Mouse (Mus musculus): ENCODE data around the gene Pkig. TPM values are rescaled to one million over a fixed set of nuclear protein-coding genes. Genes with fewer than 3 reads are reported as not detected.

The Pkig gene
- polyA plus RNA-seq, 1 experiment from 2014 or later: 145 TPM

DNA sequence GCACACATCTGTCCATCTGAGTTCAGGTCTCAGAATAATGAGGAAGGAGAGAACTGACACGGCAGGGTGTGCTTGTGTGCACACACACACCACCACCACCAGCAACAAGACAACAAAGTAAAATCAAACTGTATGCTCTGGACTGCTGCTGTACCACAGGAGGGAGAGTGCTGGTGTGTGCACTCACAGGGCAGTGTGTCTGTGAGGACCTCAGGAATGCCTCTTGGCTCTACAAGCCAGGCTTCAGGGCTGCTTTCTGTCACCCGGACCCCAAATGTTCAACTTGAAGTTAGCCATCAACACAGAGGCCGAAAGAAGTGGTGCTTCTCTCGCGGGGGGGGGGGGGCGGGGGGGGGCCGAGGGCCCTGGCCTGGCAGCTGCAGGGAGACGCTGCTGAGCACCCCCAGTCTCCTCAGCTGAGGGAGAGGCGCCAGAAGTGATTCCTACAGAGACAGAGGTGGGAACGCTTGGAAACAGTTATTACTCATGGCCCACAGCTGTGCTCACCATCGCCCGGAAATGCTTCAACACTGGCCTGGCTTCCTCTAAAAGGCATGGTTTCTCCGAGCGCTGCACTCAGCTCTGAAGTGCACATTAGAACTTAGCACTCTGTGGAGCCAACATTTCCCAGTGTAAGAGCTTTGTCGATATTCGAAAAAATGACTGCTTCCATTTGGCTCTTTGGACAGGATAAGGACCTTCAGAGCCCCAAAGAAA is 39.7 kb downstream of the Pkig start:
- no peaks in the 10 kb centered on the region for H3K9me3 ChIP-seq (ENCODE audit: low read depth, low read length)
- no peak for TF ChIP-seq CTCF (IDR thresholded peaks at IDR 0.05; ENCODE audit: low read depth)
- H3K27ac ChIP-seq (ENCODE audit: low read depth): peak overlapping the region; percentile 3; the same call in 1 of the 2 replicates
- no peak overlapping the region for H3K9ac ChIP-seq
- H3K36me3 ChIP-seq (ENCODE audit: insufficient read depth): no peaks in the 10 kb centered on the region
- H3K4me1 ChIP-seq (ENCODE audit: insufficient read depth): peaks cover 3% of the 10 kb centered on the region; the same call in 1 of the 2 replicates
- H3K27me3 ChIP-seq (ENCODE audit: insufficient read depth, low read length): no peaks in the 10 kb centered on the region
- ATAC-seq (ENCODE audit: insufficient read depth) (peak; percentile 70; the same call in 1 of the 2 replicates), DNase-seq (peak; percentile 75)
- no peak overlapping the region for H3K4me3 ChIP-seq (ENCODE audit: low read depth, low read length)
- 28% methylated on average over 15 of the region's 16 CpGs for WGBS
- H3K4me2 ChIP-seq: peak overlapping the region; percentile 20; the same call in 1 of the 2 replicates

DNA sequence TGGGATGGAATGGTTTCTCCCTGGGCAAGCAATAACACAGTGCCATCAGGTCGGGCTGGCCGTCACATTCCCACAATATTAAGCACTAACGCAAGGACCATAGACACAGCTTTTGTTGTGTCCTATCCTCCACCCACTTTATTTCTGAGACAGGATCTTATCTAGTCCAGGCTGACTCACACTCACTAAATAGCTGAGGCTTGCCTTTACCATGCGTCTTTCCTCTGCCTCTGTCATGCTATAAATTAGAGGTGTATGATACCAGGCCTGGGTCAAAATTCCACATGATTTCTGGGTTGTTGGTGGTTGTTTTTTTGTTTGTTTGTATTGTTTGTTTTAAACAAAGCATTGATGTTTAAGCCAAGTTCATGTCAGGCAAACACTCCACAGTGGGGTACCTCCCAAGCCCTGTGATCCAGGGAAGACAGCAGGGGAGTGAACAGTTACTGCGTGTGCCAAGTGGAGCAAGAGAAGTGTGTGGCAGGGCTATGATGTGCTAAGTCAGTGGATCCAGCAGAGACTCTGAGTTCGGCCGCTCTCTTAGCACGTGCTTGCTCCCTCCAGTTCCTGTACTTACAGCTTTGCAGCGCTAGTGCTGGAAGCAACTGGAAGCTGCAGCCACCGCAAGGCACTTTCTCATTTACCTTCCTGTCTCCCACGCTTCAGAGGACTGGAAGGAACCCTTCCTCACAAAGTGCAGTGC is 41.0 kb downstream of the Pkig start:
- peaks cover 3% of the 10 kb centered on the region; the same call in 1 of the 2 replicates for H3K4me1 ChIP-seq (ENCODE audit: insufficient read depth)
- H3K27ac ChIP-seq (ENCODE audit: low read depth): no peak overlapping the region
- H3K27me3 ChIP-seq (ENCODE audit: insufficient read depth, low read length): no peaks in the 10 kb centered on the region
- WGBS: 72% methylated on average over 11 of the region's 11 CpGs
- H3K36me3 ChIP-seq (ENCODE audit: insufficient read depth): no peaks in the 10 kb centered on the region
- no peak for ATAC-seq (ENCODE audit: insufficient read depth)
- H3K9me3 ChIP-seq (ENCODE audit: low read depth, low read length): no peaks in the 10 kb centered on the region
- H3K4me2 ChIP-seq: no peak overlapping the region
- H3K9ac ChIP-seq: no peak overlapping the region
- no peak for TF ChIP-seq CTCF (IDR thresholded peaks at IDR 0.05; ENCODE audit: low read depth)
- H3K4me3 ChIP-seq (ENCODE audit: low read depth, low read length): no peak overlapping the region
- peak; percentile 42 for DNase-seq

DNA sequence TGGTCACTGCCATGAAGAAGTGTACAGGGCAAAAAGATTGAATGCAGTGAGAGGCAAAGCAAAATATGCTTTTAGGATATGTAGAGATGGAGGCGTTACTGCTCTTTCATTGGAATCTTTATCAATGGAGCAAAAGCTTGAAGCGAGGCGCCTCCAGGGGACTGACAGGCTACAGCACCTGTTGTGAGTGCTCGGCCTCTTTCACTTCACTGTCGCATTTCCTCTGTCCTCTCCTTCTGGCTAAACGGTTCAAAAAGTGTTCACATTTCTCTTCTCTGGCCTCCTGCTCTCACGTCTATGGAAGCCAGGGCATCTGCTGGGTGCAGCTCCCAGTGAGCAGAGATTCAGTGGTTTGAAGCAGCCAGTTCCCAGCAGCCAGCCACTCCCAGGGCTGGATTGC is 44.2 kb downstream of the Pkig start:
- no peak overlapping the region for H3K9ac ChIP-seq
- no peaks in the 10 kb centered on the region for H3K27me3 ChIP-seq (ENCODE audit: insufficient read depth, low read length)
- H3K4me1 ChIP-seq (ENCODE audit: insufficient read depth): no peaks in the 10 kb centered on the region; the same call in 1 of the 2 replicates
- ATAC-seq (ENCODE audit: insufficient read depth) (no peak), DNase-seq (no peak)
- no peak for TF ChIP-seq CTCF (IDR thresholded peaks at IDR 0.05; ENCODE audit: low read depth)
- no peaks in the 10 kb centered on the region for H3K9me3 ChIP-seq (ENCODE audit: low read depth, low read length)
- no peak overlapping the region for H3K4me3 ChIP-seq (ENCODE audit: low read depth, low read length)
- 64% methylated on average over 7 of the region's 7 CpGs for WGBS
- no peak overlapping the region for H3K4me2 ChIP-seq
- H3K36me3 ChIP-seq (ENCODE audit: insufficient read depth): no peaks in the 10 kb centered on the region
- H3K27ac ChIP-seq (ENCODE audit: low read depth): no peak overlapping the region

DNA sequence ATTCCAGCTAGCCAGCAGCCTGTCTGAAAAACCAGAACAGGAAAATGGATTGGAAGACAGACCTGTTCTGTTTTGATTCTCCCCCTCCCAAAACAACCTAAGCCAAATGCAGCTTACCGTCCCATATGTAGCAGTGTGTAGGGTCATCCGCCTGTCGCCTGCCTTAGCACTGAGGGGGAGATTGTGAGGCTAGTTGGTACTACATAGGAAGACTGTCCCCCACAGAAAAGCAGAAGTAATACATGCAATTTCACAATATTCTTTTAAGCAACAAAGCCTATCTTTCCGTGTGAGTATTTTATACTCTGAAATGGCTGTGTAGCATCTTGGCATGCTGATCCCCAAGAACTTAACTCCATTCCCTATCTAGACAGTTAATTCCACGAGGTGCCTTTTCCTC is 44.7 kb downstream of the Pkig start:
- WGBS: 78% methylated on average over 5 of the region's 5 CpGs
- Histone ChIP-seq H3K27ac (ENCODE audit: low read depth) (no peak overlapping the region), H3K9ac (no peak overlapping the region), H3K27me3 (ENCODE audit: insufficient read depth, low read length) (no peaks in the 10 kb centered on the region), H3K9me3 (ENCODE audit: low read depth, low read length) (no peaks in the 10 kb centered on the region), H3K36me3 (ENCODE audit: insufficient read depth) (no peaks in the 10 kb centered on the region), H3K4me1 (ENCODE audit: insufficient read depth) (no peaks in the 10 kb centered on the region), H3K4me3 (ENCODE audit: low read depth, low read length) (no peak overlapping the region), H3K4me2 (no peak overlapping the region)
- TF ChIP-seq CTCF (IDR thresholded peaks at IDR 0.05; ENCODE audit: low read depth): no peak
- ATAC-seq (ENCODE audit: insufficient read depth) (no peak), DNase-seq (no peak)

DNA sequence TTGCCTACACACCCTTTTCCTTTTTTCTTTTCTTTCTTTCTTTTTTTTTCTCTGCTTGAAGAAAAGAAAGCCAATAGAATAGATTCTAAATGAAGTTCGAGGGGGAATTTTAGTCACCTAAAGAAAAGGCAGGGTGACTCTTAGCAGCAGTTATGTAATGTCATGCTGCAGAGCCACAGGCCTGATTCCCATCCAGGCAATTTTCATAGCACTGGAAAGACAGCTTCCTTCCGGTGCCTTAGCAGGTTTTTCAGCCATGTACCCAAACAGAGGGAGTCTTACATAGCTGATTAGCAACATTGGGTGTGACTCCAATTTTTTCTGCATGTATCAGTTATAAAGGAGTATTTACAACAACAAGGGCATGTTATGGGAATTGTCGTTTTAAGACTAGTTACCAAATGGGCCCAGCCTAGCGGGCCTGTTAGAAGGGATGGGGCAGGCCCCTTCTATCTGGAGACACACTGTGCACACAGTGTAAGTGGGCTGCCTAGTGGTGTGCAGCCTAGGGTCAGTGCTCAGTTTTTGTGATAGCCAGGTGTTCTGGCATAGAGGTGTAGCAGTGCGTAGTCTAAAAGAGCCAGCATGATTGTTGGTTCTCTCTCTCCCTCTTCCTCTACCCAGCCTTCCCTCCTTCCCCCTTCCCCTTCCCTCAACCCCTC is 45.5 kb downstream of the Pkig start:
- TF ChIP-seq CTCF (IDR thresholded peaks at IDR 0.05; ENCODE audit: low read depth): no peak
- H3K9ac ChIP-seq: no peak overlapping the region
- 87% methylated on average over 5 of the region's 5 CpGs for WGBS
- no peaks in the 10 kb centered on the region for H3K27me3 ChIP-seq (ENCODE audit: insufficient read depth, low read length)
- H3K27ac ChIP-seq (ENCODE audit: low read depth): no peak overlapping the region
- H3K4me1 ChIP-seq (ENCODE audit: insufficient read depth): no peaks in the 10 kb centered on the region
- DNase-seq (no peak), ATAC-seq (ENCODE audit: insufficient read depth) (no peak)
- H3K36me3 ChIP-seq (ENCODE audit: insufficient read depth): no peaks in the 10 kb centered on the region
- no peak overlapping the region for H3K4me2 ChIP-seq
- no peaks in the 10 kb centered on the region for H3K9me3 ChIP-seq (ENCODE audit: low read depth, low read length)
- H3K4me3 ChIP-seq (ENCODE audit: low read depth, low read length): no peak overlapping the region

DNA sequence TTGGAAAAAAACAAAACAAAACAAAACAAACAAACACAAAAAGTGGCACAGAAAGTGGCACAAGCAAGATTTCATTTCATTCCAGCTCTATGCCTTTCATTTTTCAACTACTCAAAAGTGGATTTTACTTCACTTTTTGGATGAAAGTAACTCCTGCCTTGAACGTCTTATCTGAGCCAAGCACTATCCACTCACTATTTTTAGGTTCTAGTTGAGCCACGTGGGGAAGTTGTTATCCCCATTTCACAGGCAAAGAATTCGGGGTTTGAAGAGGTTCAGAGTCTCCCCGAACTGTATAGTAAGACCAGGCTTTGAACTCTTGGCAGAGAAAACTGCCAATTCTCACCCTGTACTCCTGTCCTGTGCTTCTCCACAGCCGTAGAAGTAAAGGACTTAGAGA is 50.1 kb downstream of the Pkig start:
- no peak overlapping the region for H3K27ac ChIP-seq (ENCODE audit: low read depth)
- no peak for ATAC-seq (ENCODE audit: insufficient read depth)
- peaks cover 11% of the 10 kb centered on the region; the same call in 1 of the 2 replicates for H3K36me3 ChIP-seq (ENCODE audit: insufficient read depth)
- DNase-seq: no peak
- H3K9ac ChIP-seq: no peak overlapping the region
- H3K4me3 ChIP-seq (ENCODE audit: low read depth, low read length): no peak overlapping the region
- no peak for TF ChIP-seq CTCF (IDR thresholded peaks at IDR 0.05; ENCODE audit: low read depth)
- H3K9me3 ChIP-seq (ENCODE audit: low read depth, low read length): no peaks in the 10 kb centered on the region
- no peaks in the 10 kb centered on the region for H3K4me1 ChIP-seq (ENCODE audit: insufficient read depth)
- H3K4me2 ChIP-seq: no peak overlapping the region
- 81% methylated on average over 5 of the region's 5 CpGs for WGBS
- H3K27me3 ChIP-seq (ENCODE audit: insufficient read depth, low read length): no peaks in the 10 kb centered on the region

DNA sequence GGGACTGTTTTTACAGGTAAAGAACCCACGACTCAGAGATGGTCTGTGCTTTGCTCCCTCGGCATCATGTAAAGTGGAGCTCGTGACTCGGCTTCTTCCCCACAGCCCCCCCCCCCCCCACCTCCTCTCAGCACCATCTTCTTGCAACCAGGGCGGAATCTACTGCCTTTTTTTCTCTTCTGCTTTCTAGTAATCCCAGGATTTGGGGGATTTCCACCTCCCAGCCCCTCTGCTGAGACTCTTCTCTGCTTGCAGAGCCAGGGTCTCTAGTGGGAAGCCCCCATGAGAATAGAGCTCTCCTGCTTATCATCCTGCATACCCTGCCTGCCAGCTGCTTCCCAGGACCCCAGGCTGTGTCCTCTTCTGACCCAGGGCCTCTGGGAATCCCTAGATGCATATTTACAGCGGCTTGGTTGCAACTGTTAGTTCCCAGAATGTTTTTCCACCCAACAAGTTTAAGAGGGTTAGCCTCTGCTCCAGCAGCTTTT is 50.6 kb downstream of the Pkig start:
- H3K9me3 ChIP-seq (ENCODE audit: low read depth, low read length): no peaks in the 10 kb centered on the region
- H3K27me3 ChIP-seq (ENCODE audit: insufficient read depth, low read length): no peaks in the 10 kb centered on the region
- no peak overlapping the region for H3K4me3 ChIP-seq (ENCODE audit: low read depth, low read length)
- H3K36me3 ChIP-seq (ENCODE audit: insufficient read depth): peaks cover 11% of the 10 kb centered on the region; the same call in 1 of the 2 replicates
- DNase-seq (no peak), ATAC-seq (ENCODE audit: insufficient read depth) (no peak)
- H3K9ac ChIP-seq: no peak overlapping the region
- WGBS: 84% methylated on average over 6 of the region's 6 CpGs
- no peak for TF ChIP-seq CTCF (IDR thresholded peaks at IDR 0.05; ENCODE audit: low read depth)
- no peak overlapping the region for H3K4me2 ChIP-seq
- H3K4me1 ChIP-seq (ENCODE audit: insufficient read depth): no peaks in the 10 kb centered on the region
- no peak overlapping the region for H3K27ac ChIP-seq (ENCODE audit: low read depth)
